Mouse (Mus musculus): ENCODE measurements around the gene Fkbpl. TPM values are rescaled to one million over a fixed set of nuclear protein-coding genes. Genes with fewer than 3 reads are reported as not detected.

Gene Fkbpl
- polyA plus RNA-seq, 1 experiment from 2014 or later, result 8.8 TPM

DNA sequence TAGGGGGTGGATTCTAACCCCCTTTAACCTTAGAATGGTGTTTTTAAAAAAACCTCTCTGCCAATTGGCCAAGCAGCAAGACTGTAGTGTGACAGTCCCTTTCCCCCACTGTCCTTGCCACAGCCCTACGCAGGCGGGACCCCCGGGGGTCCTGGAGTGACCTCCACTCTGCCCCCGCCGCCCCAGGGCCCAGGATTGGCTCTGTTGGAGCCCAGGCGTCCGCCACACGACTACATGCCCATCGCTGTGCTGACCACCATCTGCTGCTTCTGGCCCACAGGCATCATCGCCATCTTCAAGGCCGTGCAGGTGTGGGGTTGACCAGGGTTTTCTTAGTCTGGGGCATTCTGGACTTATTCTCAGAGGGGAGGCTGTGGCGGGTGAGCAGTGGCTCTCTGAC is 12.9 kb upstream of the Fkbpl start:
- TF ChIP-seq CTCF (IDR thresholded peaks at IDR 0.05; ENCODE audit: low read depth), result no peak
- Histone ChIP-seq H3K9me3 (ENCODE audit: control insufficient read depth) (no peaks in the 10 kb centered on the region), H3K4me1 (replicated peaks; ENCODE audit: control insufficient read depth, insufficient read depth, low read length) (peaks cover 9% of the 10 kb centered on the region; the same call in 1 of the 2 replicates), H3K36me3 (ENCODE audit: control insufficient read depth, insufficient read depth) (no peaks in the 10 kb centered on the region), H3K9ac (ENCODE audit: low read depth, low read length) (0 out of 2 replicates have a peak overlapping the region, but pooled peaks have one; percentile 8), H3K4me3 (ENCODE audit: low read depth, low read length) (peak overlapping the region; percentile 31), H3K4me2 (replicated peaks; ENCODE audit: low read depth) (peak overlapping the region; percentile 61), H3K27ac (ENCODE audit: low read depth, low read length) (no peak overlapping the region), H3K27me3 (replicated peaks; ENCODE audit: control insufficient read depth, insufficient read depth, low read length) (peaks cover 16% of the 10 kb centered on the region)
- no peak for ATAC-seq
- WGBS, result 16% methylated on average over 12 of the region's 12 CpGs

DNA sequence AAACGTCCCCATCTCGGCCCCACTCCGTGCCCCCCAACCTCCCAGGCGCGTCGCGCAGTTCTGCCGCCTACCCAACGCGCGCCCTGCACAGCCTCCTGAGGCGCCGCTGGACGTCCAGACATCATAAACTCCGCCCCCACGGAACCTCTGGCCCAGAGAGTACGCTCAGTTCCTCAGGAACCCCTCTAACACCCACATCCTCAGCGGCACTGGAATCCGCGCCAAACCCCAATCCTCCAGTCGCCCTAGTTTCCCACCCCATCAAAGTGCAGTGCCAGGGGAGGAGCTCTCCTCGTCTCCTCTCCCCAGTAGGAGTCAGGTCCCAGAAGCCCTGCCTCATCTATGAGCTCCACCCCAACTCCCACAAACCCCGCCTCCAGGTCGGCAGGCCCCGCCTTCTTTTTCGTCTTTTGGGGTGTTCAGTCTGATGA is 12.3 kb upstream of the Fkbpl start:
- Histone ChIP-seq H3K4me3 (ENCODE audit: low read depth, low read length) (peak overlapping the region; percentile 31), H3K9ac (ENCODE audit: low read depth, low read length) (0 out of 2 replicates have a peak overlapping the region, but pooled peaks have one; percentile 8), H3K27ac (ENCODE audit: low read depth, low read length) (no peak overlapping the region), H3K4me2 (replicated peaks; ENCODE audit: low read depth) (peak overlapping the region; percentile 61), H3K27me3 (replicated peaks; ENCODE audit: control insufficient read depth, insufficient read depth, low read length) (peaks cover 16% of the 10 kb centered on the region), H3K9me3 (ENCODE audit: control insufficient read depth) (no peaks in the 10 kb centered on the region), H3K4me1 (replicated peaks; ENCODE audit: control insufficient read depth, insufficient read depth, low read length) (peaks cover 9% of the 10 kb centered on the region; the same call in 1 of the 2 replicates), H3K36me3 (ENCODE audit: control insufficient read depth, insufficient read depth) (no peaks in the 10 kb centered on the region)
- 2% methylated on average over 26 of the region's 26 CpGs for WGBS
- ATAC-seq, result peak; percentile 22; the same call in 1 of the 2 replicates
- TF ChIP-seq CTCF (IDR thresholded peaks at IDR 0.05; ENCODE audit: low read depth), result no peak

DNA sequence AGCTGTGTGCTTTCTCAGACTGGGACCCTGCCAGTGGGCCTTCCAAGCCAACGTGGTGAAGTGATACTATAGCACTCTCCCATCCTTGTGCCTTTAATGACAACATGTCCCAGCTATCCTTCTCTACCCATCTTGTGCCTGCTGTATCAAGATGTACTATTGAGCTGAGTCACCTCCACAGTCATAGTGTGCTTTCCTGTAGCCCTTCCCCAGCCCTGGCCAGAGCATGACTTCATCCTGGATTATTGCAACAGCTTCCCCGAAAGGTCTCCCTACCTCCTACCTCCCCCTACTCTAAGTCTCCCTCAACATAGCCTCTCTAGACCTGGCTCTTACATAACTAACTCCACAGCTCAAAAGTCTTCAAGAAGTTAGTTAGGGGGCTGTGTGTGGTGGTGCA is 8.9 kb upstream of the Fkbpl start:
- WGBS, result 61% methylated on average over 2 of the region's 2 CpGs

DNA sequence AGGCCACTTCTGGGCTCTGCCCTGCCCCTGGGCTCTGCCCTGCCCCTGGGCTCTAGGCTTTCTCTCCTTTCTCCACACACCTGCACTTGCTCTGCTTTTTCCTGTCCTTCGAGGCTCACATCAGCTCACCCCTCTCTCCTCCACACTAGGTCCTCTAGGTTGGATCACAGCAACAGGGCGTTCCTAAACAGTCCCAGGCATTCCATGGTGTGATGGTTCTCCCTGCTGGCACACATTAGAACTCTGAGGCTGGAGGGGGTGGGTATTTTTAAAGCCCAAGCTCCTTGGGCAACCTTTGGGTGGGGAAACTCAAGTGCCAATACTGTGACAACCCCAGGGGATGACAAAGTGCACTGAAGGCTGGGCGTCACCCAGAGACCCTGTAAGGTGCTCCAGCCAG is 7.1 kb upstream of the Fkbpl start:
- 60% methylated on average over 3 of the region's 3 CpGs for WGBS
- Histone ChIP-seq H3K27me3 (replicated peaks; ENCODE audit: control insufficient read depth, insufficient read depth, low read length) (no peaks in the 10 kb centered on the region; the same call in 1 of the 2 replicates), H3K9me3 (ENCODE audit: control insufficient read depth) (no peaks in the 10 kb centered on the region), H3K36me3 (ENCODE audit: control insufficient read depth, insufficient read depth) (no peaks in the 10 kb centered on the region), H3K4me1 (replicated peaks; ENCODE audit: control insufficient read depth, insufficient read depth, low read length) (0 out of 2 replicates have a peak, but pooled peaks cover 2% of the 10 kb centered on the region), H3K9ac (ENCODE audit: low read depth, low read length) (no peak overlapping the region), H3K4me3 (ENCODE audit: low read depth, low read length) (no peak overlapping the region), H3K4me2 (replicated peaks; ENCODE audit: low read depth) (no peak overlapping the region), H3K27ac (ENCODE audit: low read depth, low read length) (no peak overlapping the region)
- no peak for TF ChIP-seq CTCF (IDR thresholded peaks at IDR 0.05; ENCODE audit: low read depth)
- ATAC-seq, result no peak

More for the DNA sequence above, 8.9 kb upstream of the Fkbpl start:
- Histone ChIP-seq H3K4me3 (ENCODE audit: low read depth, low read length) (no peak overlapping the region), H3K36me3 (ENCODE audit: control insufficient read depth, insufficient read depth) (no peaks in the 10 kb centered on the region), H3K4me2 (replicated peaks; ENCODE audit: low read depth) (no peak overlapping the region), H3K9ac (ENCODE audit: low read depth, low read length) (no peak overlapping the region), H3K27ac (ENCODE audit: low read depth, low read length) (no peak overlapping the region), H3K4me1 (replicated peaks; ENCODE audit: control insufficient read depth, insufficient read depth, low read length) (peaks cover 6% of the 10 kb centered on the region; the same call in 1 of the 2 replicates), H3K27me3 (replicated peaks; ENCODE audit: control insufficient read depth, insufficient read depth, low read length) (peaks cover 10% of the 10 kb centered on the region), H3K9me3 (ENCODE audit: control insufficient read depth) (no peaks in the 10 kb centered on the region)
- no peak for ATAC-seq
- TF ChIP-seq CTCF (IDR thresholded peaks at IDR 0.05; ENCODE audit: low read depth), result no peak

DNA sequence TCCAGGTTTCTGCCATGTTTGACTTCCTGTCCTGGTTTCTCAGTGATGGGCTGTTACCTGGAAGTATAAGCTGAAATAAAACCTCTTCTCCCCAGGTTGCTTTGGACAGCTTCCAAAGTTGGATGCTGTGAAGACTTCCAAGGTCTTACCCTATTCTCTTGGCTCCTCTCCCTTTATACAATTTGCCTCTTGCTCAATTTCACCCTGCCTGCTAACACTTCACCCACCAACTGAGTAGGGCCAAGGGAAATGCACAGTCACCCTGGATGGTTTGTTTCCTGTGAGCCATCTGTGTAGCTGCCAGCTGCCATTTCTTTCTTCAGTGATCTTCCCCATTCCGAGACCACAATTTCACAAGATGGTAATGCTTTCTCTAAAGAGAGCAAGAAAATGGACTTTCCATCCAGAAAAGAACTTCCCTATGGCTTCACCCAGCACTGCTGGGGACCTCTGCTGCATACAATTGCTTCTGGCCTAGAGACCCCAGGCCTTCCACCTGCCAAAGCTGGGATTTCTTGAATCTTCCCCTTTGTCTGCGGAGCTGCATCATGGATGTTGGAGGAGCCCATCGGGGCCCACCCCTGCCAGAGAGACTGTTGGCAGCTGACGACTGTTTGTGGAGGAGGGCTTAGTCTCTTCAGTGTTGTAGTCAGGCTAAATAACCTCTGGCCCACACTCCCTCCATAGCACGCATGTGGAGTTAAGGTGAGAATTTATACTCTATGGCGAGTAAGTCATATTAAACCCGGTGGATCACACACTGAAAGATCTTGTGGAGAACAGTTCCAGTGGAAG is 4.9 kb upstream of the Fkbpl start:
- H3K9me3 ChIP-seq (ENCODE audit: control insufficient read depth), result no peaks in the 10 kb centered on the region
- 0 out of 2 replicates have a peak, but pooled peaks cover 2% of the 10 kb centered on the region for H3K4me1 ChIP-seq (replicated peaks; ENCODE audit: control insufficient read depth, insufficient read depth, low read length)
- H3K9ac ChIP-seq (ENCODE audit: low read depth, low read length), result no peak overlapping the region
- H3K27me3 ChIP-seq (replicated peaks; ENCODE audit: control insufficient read depth, insufficient read depth, low read length), result no peaks in the 10 kb centered on the region; the same call in 1 of the 2 replicates
- no peak for TF ChIP-seq CTCF (IDR thresholded peaks at IDR 0.05; ENCODE audit: low read depth)
- no peak overlapping the region for H3K4me3 ChIP-seq (ENCODE audit: low read depth, low read length)
- H3K4me2 ChIP-seq (replicated peaks; ENCODE audit: low read depth), result no peak overlapping the region
- H3K27ac ChIP-seq (ENCODE audit: low read depth, low read length), result no peak overlapping the region
- 82% methylated on average over 7 of the region's 7 CpGs for WGBS
- H3K36me3 ChIP-seq (ENCODE audit: control insufficient read depth, insufficient read depth), result no peaks in the 10 kb centered on the region
- no peak for ATAC-seq

DNA sequence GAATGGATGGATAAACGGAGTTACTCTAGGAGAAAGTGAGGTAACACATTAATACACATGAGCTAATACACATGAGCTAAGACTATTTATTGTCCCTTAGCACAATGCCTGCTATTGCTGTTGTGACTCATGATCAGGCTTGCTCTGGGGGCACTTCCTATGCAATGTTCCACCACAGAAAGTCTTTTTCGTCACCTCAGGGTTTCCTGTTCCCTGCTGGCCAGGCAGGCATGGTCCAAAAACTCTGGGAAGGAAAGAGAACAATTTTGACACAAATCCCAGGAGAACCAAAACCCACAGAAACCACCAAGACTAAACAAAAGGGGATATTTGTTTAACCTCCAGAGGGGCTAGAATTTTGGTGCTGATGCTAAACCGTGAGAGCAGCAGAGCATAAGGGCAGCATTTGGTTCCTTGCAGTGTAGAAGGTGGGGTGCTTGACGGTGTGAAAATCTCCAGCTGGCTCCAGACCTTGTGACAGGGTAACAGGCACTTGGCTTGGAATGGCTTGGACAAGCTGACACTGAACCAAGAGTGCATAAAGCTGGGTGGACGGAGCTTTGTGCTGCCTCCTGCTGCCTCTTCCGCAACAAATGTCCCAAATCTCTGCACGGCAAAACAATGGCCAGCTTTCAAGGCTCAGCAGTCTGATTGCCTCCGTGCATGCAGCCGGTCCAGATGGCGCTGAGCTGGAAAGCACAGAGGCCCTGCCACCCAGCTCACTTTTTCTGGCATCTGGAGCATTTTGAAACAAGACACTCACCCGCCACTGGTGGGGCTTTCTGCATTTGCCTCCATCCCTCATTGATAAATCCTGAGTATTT is 3.6 kb upstream of the Fkbpl start:
- ATAC-seq, result no peak

More for the DNA sequence above, 3.6 kb upstream of the Fkbpl start:
- Histone ChIP-seq H3K9me3 (ENCODE audit: control insufficient read depth) (no peaks in the 10 kb centered on the region), H3K27me3 (replicated peaks; ENCODE audit: control insufficient read depth, insufficient read depth, low read length) (no peaks in the 10 kb centered on the region), H3K4me1 (replicated peaks; ENCODE audit: control insufficient read depth, insufficient read depth, low read length) (0 out of 2 replicates have a peak, but pooled peaks cover 7% of the 10 kb centered on the region), H3K4me3 (ENCODE audit: low read depth, low read length) (no peak overlapping the region), H3K4me2 (replicated peaks; ENCODE audit: low read depth) (no peak overlapping the region), H3K27ac (ENCODE audit: low read depth, low read length) (peak overlapping the region; percentile 35; the same call in 1 of the 2 replicates), H3K36me3 (ENCODE audit: control insufficient read depth, insufficient read depth) (no peaks in the 10 kb centered on the region), H3K9ac (ENCODE audit: low read depth, low read length) (no peak overlapping the region)
- 23% methylated on average over 11 of the region's 11 CpGs for WGBS
- peak; percentile 50 for TF ChIP-seq CTCF (IDR thresholded peaks at IDR 0.05; ENCODE audit: low read depth)
